Mouse (Mus musculus): ENCODE measurements around the gene Lrrc36. TPM values are rescaled to one million over a fixed set of nuclear protein-coding genes. Genes with fewer than 3 reads are reported as not detected.

Lrrc36 gene
- polyA plus RNA-seq, 1 experiment from 2014 or later, result 0.34 TPM

GRCm38 (mm10) chr8:105466700-105467291, 53.4 kb downstream of the Lrrc36 start:
- WGBS, result 76% methylated on average over 7 of the region's 7 CpGs
- TF ChIP-seq CTCF (IDR thresholded peaks at IDR 0.05; ENCODE audit: low read depth), result no peak
- no peak for ATAC-seq (replicated peaks; ENCODE audit: low FRiP score, low read depth)

GRCm38 (mm10) chr8:105467396-105467985, 54.1 kb downstream of the Lrrc36 start:
- TF ChIP-seq CTCF (IDR thresholded peaks at IDR 0.05; ENCODE audit: low read depth), result no peak
- H3K9me3 ChIP-seq (replicated peaks; ENCODE audit: low read length), result no peaks in the 10 kb centered on the region
- peaks cover 3% of the 10 kb centered on the region; the same call in 1 of the 2 replicates for H3K36me3 ChIP-seq (ENCODE audit: insufficient read depth, low read length)
- H3K4me1 ChIP-seq (replicated peaks; ENCODE audit: insufficient read depth, low read length), result peaks cover 6% of the 10 kb centered on the region; the same call in 1 of the 2 replicates
- H3K9ac ChIP-seq (ENCODE audit: low read depth, low read length), result no peak overlapping the region
- no peak overlapping the region for H3K4me3 ChIP-seq (replicated peaks; ENCODE audit: low read depth, low read length)
- 91% methylated on average over 10 of the region's 10 CpGs for WGBS
- H3K27ac ChIP-seq, result no peak overlapping the region
- H3K4me2 ChIP-seq (ENCODE audit: low read length), result no peak overlapping the region
- ATAC-seq (replicated peaks; ENCODE audit: low FRiP score, low read depth) (no peak), DNase-seq (ENCODE audit: low spot score) (no peak)
- H3K27me3 ChIP-seq (ENCODE audit: insufficient read depth, low read length), result no peaks in the 10 kb centered on the region

More at GRCm38 (mm10) chr8:105466700-105467291, 53.4 kb downstream of the Lrrc36 start:
- no peak for DNase-seq (ENCODE audit: low spot score)
- Histone ChIP-seq H3K9ac (ENCODE audit: low read depth, low read length) (no peak overlapping the region), H3K9me3 (replicated peaks; ENCODE audit: low read length) (no peaks in the 10 kb centered on the region), H3K27me3 (ENCODE audit: insufficient read depth, low read length) (no peaks in the 10 kb centered on the region), H3K27ac (no peak overlapping the region), H3K4me3 (replicated peaks; ENCODE audit: low read depth, low read length) (no peak overlapping the region), H3K36me3 (ENCODE audit: insufficient read depth, low read length) (no peaks in the 10 kb centered on the region), H3K4me1 (replicated peaks; ENCODE audit: insufficient read depth, low read length) (peaks cover 6% of the 10 kb centered on the region; the same call in 1 of the 2 replicates), H3K4me2 (ENCODE audit: low read length) (no peak overlapping the region)

- no peak overlapping the region for H3K27ac ChIP-seq
- H3K4me1 ChIP-seq (replicated peaks; ENCODE audit: insufficient read depth, low read length), result peaks cover 6% of the 10 kb centered on the region; the same call in 1 of the 2 replicates
- no peaks in the 10 kb centered on the region for H3K9me3 ChIP-seq (replicated peaks; ENCODE audit: low read length)
- H3K4me3 ChIP-seq (replicated peaks; ENCODE audit: low read depth, low read length), result no peak overlapping the region
- DNase-seq (ENCODE audit: low spot score) (no peak), ATAC-seq (replicated peaks; ENCODE audit: low FRiP score, low read depth) (no peak)
- no peaks in the 10 kb centered on the region for H3K27me3 ChIP-seq (ENCODE audit: insufficient read depth, low read length)
- no peak overlapping the region for H3K9ac ChIP-seq (ENCODE audit: low read depth, low read length)
- 89% methylated on average over 27 of the region's 27 CpGs for WGBS
- H3K36me3 ChIP-seq (ENCODE audit: insufficient read depth, low read length), result peaks cover 6% of the 10 kb centered on the region; the same call in 1 of the 2 replicates
- H3K4me2 ChIP-seq (ENCODE audit: low read length), result no peak overlapping the region
- no peak for TF ChIP-seq CTCF (IDR thresholded peaks at IDR 0.05; ENCODE audit: low read depth)
Measured at GRCm38 (mm10) chr8:105468002-105468720, 54.8 kb downstream of the Lrrc36 start.

GRCm38 (mm10) chr8:105469041-105469695, 55.8 kb downstream of the Lrrc36 start:
- Histone ChIP-seq H3K36me3 (ENCODE audit: insufficient read depth, low read length) (peaks cover 6% of the 10 kb centered on the region; the same call in 1 of the 2 replicates), H3K27ac (no peak overlapping the region), H3K9ac (ENCODE audit: low read depth, low read length) (no peak overlapping the region), H3K27me3 (ENCODE audit: insufficient read depth, low read length) (no peaks in the 10 kb centered on the region), H3K4me3 (replicated peaks; ENCODE audit: low read depth, low read length) (no peak overlapping the region), H3K4me1 (replicated peaks; ENCODE audit: insufficient read depth, low read length) (peaks cover 11% of the 10 kb centered on the region), H3K9me3 (replicated peaks; ENCODE audit: low read length) (no peaks in the 10 kb centered on the region), H3K4me2 (ENCODE audit: low read length) (no peak overlapping the region)
- 57% methylated on average over 6 of the region's 6 CpGs for WGBS
- TF ChIP-seq CTCF (IDR thresholded peaks at IDR 0.05; ENCODE audit: low read depth), result no peak
- ATAC-seq (replicated peaks; ENCODE audit: low FRiP score, low read depth), result no peak
- no peak for DNase-seq (ENCODE audit: low spot score)

GRCm38 (mm10) chr8:105469816-105470215, 56.4 kb downstream of the Lrrc36 start:
- DNase-seq (ENCODE audit: low spot score) (no peak), ATAC-seq (replicated peaks; ENCODE audit: low FRiP score, low read depth) (no peak)
- H3K27me3 ChIP-seq (ENCODE audit: insufficient read depth, low read length), result no peaks in the 10 kb centered on the region
- no peak overlapping the region for H3K4me3 ChIP-seq (replicated peaks; ENCODE audit: low read depth, low read length)
- 86% methylated on average over 5 of the region's 5 CpGs for WGBS
- no peak for TF ChIP-seq CTCF (IDR thresholded peaks at IDR 0.05; ENCODE audit: low read depth)
- peaks cover 6% of the 10 kb centered on the region; the same call in 1 of the 2 replicates for H3K36me3 ChIP-seq (ENCODE audit: insufficient read depth, low read length)
- H3K4me2 ChIP-seq (ENCODE audit: low read length), result no peak overlapping the region
- no peak overlapping the region for H3K27ac ChIP-seq
- H3K4me1 ChIP-seq (replicated peaks; ENCODE audit: insufficient read depth, low read length), result peaks cover 17% of the 10 kb centered on the region
- H3K9me3 ChIP-seq (replicated peaks; ENCODE audit: low read length), result no peaks in the 10 kb centered on the region
- no peak overlapping the region for H3K9ac ChIP-seq (ENCODE audit: low read depth, low read length)

GRCm38 (mm10) chr8:105470262-105470661, 56.9 kb downstream of the Lrrc36 start:
- no peak overlapping the region for H3K4me2 ChIP-seq (ENCODE audit: low read length)

More at GRCm38 (mm10) chr8:105470262-105470661, 56.9 kb downstream of the Lrrc36 start:
- Histone ChIP-seq H3K9ac (ENCODE audit: low read depth, low read length) (no peak overlapping the region), H3K27ac (no peak overlapping the region), H3K27me3 (ENCODE audit: insufficient read depth, low read length) (no peaks in the 10 kb centered on the region), H3K9me3 (replicated peaks; ENCODE audit: low read length) (no peaks in the 10 kb centered on the region), H3K36me3 (ENCODE audit: insufficient read depth, low read length) (peaks cover 6% of the 10 kb centered on the region; the same call in 1 of the 2 replicates), H3K4me3 (replicated peaks; ENCODE audit: low read depth, low read length) (no peak overlapping the region), H3K4me1 (replicated peaks; ENCODE audit: insufficient read depth, low read length) (peaks cover 22% of the 10 kb centered on the region)
- DNase-seq (ENCODE audit: low spot score), result no peak
- ATAC-seq (replicated peaks; ENCODE audit: low FRiP score, low read depth), result no peak
- WGBS, result 78% methylated on average over 5 of the region's 5 CpGs
- TF ChIP-seq CTCF (IDR thresholded peaks at IDR 0.05; ENCODE audit: low read depth), result no peak
